Mouse (Mus musculus): ENCODE measurements around the gene Xrcc4.
"Not testable (repeated sequence)": the region's sequence is repeated elsewhere in the genome, so short reads cannot be mapped to it uniquely, and the experiment has no call there.

The Xrcc4 gene

DNA sequence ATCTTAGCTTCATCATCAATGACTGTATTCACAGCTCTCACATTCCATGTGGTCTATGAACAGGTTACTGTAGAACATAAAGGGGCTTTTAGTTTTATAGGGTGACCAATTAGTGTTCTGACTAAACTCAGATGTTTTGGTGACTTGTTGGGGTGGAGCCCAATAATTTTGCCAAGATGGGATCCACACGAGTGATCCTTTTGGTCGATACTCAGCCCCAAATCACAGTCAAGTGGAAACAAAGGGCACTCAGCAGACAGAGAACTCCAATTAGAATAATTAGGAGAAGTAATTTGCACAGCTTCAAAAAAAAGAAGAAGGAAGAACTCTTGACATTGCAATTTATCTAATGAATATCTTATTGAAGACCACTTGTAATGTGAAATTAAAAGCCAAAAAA lies 274.9 kb downstream of the Xrcc4 start:
- DNase-seq (ENCODE audit: low spot score), result no peak

GRCm38 (mm10) chr13:89812169-89812568 lies 277.2 kb downstream of the Xrcc4 start:
- no peak for DNase-seq (ENCODE audit: low spot score)

- DNase-seq (ENCODE audit: low spot score), result no peak
Measured at GRCm38 (mm10) chr13:89809024-89809423, 280.4 kb downstream of the Xrcc4 start.

DNA sequence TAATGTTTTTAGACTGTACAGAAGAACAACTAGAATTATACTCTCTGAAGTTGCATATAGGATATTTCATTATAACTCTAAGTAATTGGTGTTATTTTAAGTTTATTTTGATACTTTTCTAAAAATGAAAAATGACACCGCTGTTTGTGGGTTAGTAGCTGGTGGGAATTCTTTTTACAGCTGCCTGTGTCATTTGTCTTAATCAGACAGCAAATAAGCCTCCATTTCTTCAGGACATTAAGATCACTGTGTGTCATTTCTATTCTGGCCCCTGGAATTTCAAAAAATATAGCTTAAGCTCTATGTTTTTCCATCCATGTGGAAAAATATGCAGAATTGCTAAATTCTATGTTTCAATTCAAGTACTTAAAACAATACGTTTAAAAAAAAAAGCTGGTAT lies 287.5 kb downstream of the Xrcc4 start:
- no peak for DNase-seq (ENCODE audit: low spot score)

GRCm38 (mm10) chr13:89797721-89798120 lies 291.7 kb downstream of the Xrcc4 start:
- DNase-seq (ENCODE audit: low spot score), result no peak

GRCm38 (mm10) chr13:89791475-89791874 lies 297.9 kb downstream of the Xrcc4 start:
- DNase-seq (ENCODE audit: low spot score), result no peak

DNA sequence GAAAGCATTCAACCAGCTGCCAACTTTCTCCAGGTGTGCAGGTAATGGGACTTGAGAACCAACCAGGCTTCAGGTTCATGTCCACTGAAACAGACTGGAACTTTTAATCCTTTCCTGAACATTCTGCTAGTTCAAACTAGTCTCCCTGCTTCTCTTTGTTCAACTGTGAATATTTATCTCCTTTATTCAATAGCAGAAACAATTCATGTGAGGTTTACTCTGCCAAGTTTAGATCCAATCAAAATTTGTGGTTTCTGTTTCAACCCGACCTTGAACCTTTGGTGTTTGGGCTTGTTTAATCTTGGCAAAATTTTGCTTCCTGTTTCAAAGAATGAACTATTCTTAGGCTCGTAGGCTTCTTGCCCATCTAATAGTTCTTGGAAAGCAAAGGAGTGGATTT lies 306.5 kb downstream of the Xrcc4 start:
- DNase-seq (ENCODE audit: low spot score), result no peak

DNA sequence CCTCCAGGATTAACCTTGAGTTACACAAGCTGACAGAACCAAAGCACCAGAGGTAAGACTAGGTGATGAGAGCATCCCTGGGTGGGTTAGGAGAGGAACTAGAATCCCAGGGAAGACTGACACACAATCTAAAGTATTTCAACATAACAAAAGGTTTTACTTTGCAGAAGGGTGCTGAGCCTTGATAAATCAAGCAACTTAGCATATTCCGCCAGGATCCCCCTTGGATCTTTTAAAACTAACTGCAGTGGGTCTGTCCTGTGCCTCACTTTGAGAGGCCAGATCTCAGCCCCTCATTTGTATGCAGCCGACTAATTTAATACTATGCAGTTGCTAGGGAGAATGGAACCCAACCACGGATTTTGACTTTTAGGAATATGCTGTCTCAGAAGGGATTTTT lies 309.1 kb downstream of the Xrcc4 start:
- no peak for DNase-seq (ENCODE audit: low spot score)

GRCm38 (mm10) chr13:89779208-89779911 lies 310.0 kb downstream of the Xrcc4 start:
- DNase-seq (ENCODE audit: low spot score), result peak; percentile 52

- DNase-seq (ENCODE audit: low spot score), result no peak
Measured at GRCm38 (mm10) chr13:89777764-89778163, 311.6 kb downstream of the Xrcc4 start.

- DNase-seq (ENCODE audit: low spot score), result no peak
Measured at GRCm38 (mm10) chr13:89777146-89777545, 312.3 kb downstream of the Xrcc4 start.

GRCm38 (mm10) chr13:89766551-89766950 lies 322.9 kb downstream of the Xrcc4 start:
- no peak for DNase-seq (ENCODE audit: low spot score)

DNA sequence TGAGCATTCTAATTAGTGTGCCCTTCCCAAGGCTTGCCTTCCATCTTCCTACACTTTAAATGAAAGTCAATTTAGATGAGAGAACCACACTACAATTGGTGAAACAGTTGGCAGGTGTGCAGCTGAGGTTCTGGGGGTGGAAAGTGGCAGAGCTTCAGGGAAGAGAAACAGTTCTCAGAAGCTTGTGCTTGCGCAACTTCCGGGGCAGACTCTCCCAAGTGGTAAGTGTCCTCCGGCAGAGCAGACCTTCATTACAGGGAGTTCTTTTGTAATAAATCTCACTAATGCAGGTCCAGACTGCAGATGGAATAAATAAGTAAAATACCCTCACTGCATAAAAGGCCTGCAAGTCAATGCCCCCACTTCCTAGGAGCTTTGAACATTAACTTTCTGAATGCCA lies 323.4 kb downstream of the Xrcc4 start:
- DNase-seq (ENCODE audit: low spot score), result no peak

DNA sequence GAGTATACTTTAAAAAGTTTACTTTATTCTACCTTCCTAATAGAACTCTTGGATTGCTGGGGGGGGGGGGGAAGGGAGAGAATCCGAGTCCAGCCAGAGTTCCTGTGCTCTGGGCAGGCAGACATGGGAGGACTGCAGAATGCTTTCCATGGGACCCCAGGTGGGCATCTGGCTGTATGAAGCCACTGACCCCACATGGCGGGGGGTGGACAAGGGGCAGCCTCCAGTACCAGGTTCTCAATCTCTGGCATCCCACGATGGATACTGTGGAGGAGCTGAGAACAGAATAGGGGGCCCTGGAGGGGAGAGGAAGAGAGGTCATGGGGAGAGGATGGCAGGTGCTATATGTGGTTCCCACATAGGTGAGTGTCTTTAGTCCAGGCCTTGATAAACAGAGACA lies 327.1 kb downstream of the Xrcc4 start:
- no peak for DNase-seq (ENCODE audit: low spot score)

DNA sequence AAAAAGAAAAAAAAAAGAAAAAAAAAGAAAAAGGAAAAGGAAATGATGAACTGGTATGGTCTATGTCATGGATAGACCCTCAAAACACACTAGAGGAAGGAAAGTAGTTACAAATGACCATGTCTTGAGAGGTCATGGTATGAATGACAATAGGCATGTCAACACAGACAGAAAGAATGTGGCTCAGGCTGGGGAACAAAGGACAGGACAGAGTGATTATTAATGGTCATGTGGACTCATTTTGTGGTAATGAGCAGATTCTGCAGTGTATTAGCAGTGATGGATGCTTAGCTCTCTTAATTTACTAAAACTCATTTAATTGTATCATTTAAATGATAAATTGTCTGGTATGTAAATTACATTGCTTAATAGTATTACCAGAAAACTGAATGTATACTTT lies 333.1 kb downstream of the Xrcc4 start:
- no peak for DNase-seq (ENCODE audit: low spot score)

- DNase-seq (ENCODE audit: low spot score), result not testable (repeated sequence)
Measured at GRCm38 (mm10) chr13:89750562-89750961, 338.8 kb downstream of the Xrcc4 start.

GRCm38 (mm10) chr13:89743201-89743600 lies 346.2 kb downstream of the Xrcc4 start:
- DNase-seq (ENCODE audit: low spot score), result no peak

GRCm38 (mm10) chr13:89742686-89743200 lies 346.7 kb downstream of the Xrcc4 start:
- no peak for DNase-seq (ENCODE audit: low spot score)

GRCm38 (mm10) chr13:89741766-89742685 lies 347.4 kb downstream of the Xrcc4 start, which contains the start of gene Vcan:
Gene Vcan, minus strand, starts transcription at chr13:89742509.
- DNase-seq (ENCODE audit: low spot score), result peak; percentile 28

DNA sequence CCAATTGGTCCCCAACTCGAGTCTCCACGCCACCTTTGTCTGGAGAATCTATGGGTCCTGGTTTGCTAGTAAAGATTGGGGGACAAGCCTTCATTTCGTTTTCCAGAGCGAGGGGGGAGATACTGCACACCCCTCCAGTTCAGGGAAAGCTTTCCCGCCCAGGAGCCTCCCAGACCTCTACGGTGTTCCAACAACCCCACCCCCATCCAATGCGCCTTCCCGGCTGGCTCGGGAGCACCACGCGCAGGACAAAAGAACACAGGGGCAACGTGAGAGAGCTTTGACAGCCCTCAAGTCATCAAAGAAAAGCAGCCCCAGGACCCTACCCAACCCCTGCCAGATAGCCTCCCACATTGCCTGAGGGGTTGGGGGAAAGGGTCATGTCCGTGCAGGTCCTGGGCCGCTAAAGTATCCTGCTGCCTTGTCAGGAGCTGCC lies 348.3 kb downstream of the Xrcc4 start:
- peak; percentile 26 for DNase-seq (ENCODE audit: low spot score)

GRCm38 (mm10) chr13:89740243-89741115 lies 348.9 kb downstream of the Xrcc4 start:
- DNase-seq (ENCODE audit: low spot score), result peak; percentile 59

- peak; percentile 18 for DNase-seq (ENCODE audit: low spot score)
Measured at GRCm38 (mm10) chr13:89739696-89740242, 349.6 kb downstream of the Xrcc4 start.

All from urinary bladder, postnatal 25 days (tissue).